Comparison of ENCODE assay signal across 9 mouse cellular contexts in the genomic region with DNA sequence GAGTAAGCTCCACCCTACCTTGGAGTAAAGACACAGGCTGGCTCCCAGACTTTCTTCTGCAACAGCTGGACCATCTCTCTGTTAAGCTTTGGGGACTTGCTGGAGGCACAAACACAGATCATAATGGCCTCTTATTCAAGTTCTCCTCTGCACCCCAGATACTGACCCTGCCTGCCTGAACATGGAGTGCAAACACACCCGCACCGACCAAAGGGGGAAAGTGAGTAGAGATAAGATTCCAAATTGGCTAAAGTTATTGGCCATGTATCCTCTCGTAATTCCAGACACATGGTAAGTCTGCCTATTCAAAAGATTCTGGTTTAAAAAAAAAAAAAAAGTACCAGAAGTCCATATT. TPM values are rescaled to one million over a fixed set of nuclear protein-coding genes. Genes with fewer than 3 reads are reported as not detected.
DNase-seq lines count a peak whose midpoint lies in the region; ATAC-seq and TF ChIP-seq lines count a peak whose summit lies in the region.
"Had no signal": no experiment of that assay in that cellular context is flagged by ENCODE, and none has a peak within 500 bp of the region (broad histone marks: within the 10 kb centered on the region; RNA-seq: fewer than 3 reads in every experiment).

No protein-coding gene starts in this region.

- no peak for ATAC-seq in liver, embryonic 16.5 days (ENCODE audit: low read depth)
- ATAC-seq in megakaryocyte, adult 5-6 weeks (ENCODE audit: poor library complexity, severe bottlenecking): no peak
- ATAC-seq in granulocyte monocyte progenitor cell, adult 5-6 weeks (replicated peaks; ENCODE audit: poor library complexity, severe bottlenecking): no peak

- DNase-seq in heart, embryonic 10.5 days (ENCODE audit: low spot score): no peak
- DNase-seq in heart, adult 8-10 months (ENCODE audit: low spot score): no peak
- no peak for DNase-seq in hindbrain, embryonic 10.5 days (ENCODE audit: low spot score)
- DNase-seq in cerebellum, adult 11-12 months: no peak
- DNase-seq: cerebellum, adult 9-10 months had no signal

- peaks cover 10% of the 10 kb centered on the region for H3K4me1 ChIP-seq in heart, embryonic 10.5 days
- H3K4me1 ChIP-seq in E14TG2a.4 (replicated peaks; ENCODE audit: low read depth, low read length): peaks cover 4% of the 10 kb centered on the region
- H3K4me1 ChIP-seq in hindbrain, embryonic 10.5 days (replicated peaks): peaks cover 11% of the 10 kb centered on the region
- H3K4me1 ChIP-seq in liver, embryonic 16.5 days (ENCODE audit: control insufficient read depth, low read depth, low read length): no peaks in the 10 kb centered on the region

- no peak for TF ChIP-seq CTCF in E14TG2a.4 (conservative IDR thresholded peaks at IDR 0.05; ENCODE audit: low read length)

- whole genome bisulfite sequencing in heart, embryonic 10.5 days: 25% methylated on average over 3 of the region's 3 CpGs
- 48% methylated on average over 3 of the region's 3 CpGs for WGBS in hindbrain, embryonic 10.5 days
- 23% methylated on average over 3 of the region's 3 CpGs for WGBS in liver, embryonic 16.5 days (ENCODE audit: insufficient replicate concordance)

- H3K27me3 ChIP-seq in heart, embryonic 10.5 days (ENCODE audit: insufficient read depth, poor library complexity, severe bottlenecking): peaks cover 30% of the 10 kb centered on the region
- H3K27me3 ChIP-seq in E14TG2a.4 (ENCODE audit: insufficient read depth, low read length): peaks cover 33% of the 10 kb centered on the region
- H3K27me3 ChIP-seq in hindbrain, embryonic 10.5 days (ENCODE audit: insufficient read depth, poor library complexity, severe bottlenecking): peaks cover 32% of the 10 kb centered on the region
- H3K27me3 ChIP-seq in liver, embryonic 16.5 days (ENCODE audit: control insufficient read depth, insufficient read depth, low read depth, low read length): peaks cover 10% of the 10 kb centered on the region

- H3K27ac ChIP-seq in heart, embryonic 10.5 days: peak overlapping the region; percentile 85
- H3K27ac ChIP-seq in hindbrain, embryonic 10.5 days: peak overlapping the region; percentile 81
- H3K27ac ChIP-seq in liver, embryonic 16.5 days (ENCODE audit: low read length): no peak overlapping the region

- H3K9ac ChIP-seq in liver, embryonic 16.5 days (ENCODE audit: low read depth, low read length): no peak overlapping the region

- no peaks in the 10 kb centered on the region for H3K36me3 ChIP-seq in heart, embryonic 10.5 days
- H3K36me3 ChIP-seq in E14TG2a.4 (ENCODE audit: insufficient read depth, low read length): no peaks in the 10 kb centered on the region
- no peaks in the 10 kb centered on the region for H3K36me3 ChIP-seq in hindbrain, embryonic 10.5 days
- H3K36me3 ChIP-seq in liver, embryonic 16.5 days (ENCODE audit: control insufficient read depth, insufficient read depth): no peaks in the 10 kb centered on the region

- H3K4me3 ChIP-seq in heart, embryonic 10.5 days: peak overlapping the region; percentile 68
- peak overlapping the region; percentile 77 for H3K4me3 ChIP-seq in E14TG2a.4 (replicated peaks; ENCODE audit: low read length)
- H3K4me3 ChIP-seq in hindbrain, embryonic 10.5 days: peak overlapping the region; percentile 64
- H3K4me3 ChIP-seq in liver, embryonic 16.5 days (ENCODE audit: low read depth, low read length): no peak overlapping the region

- H3K9me3 ChIP-seq in heart, embryonic 10.5 days: no peaks in the 10 kb centered on the region
- H3K9me3 ChIP-seq in E14TG2a.4 (ENCODE audit: low read length): no peaks in the 10 kb centered on the region
- H3K9me3 ChIP-seq in hindbrain, embryonic 10.5 days: no peaks in the 10 kb centered on the region
- no peaks in the 10 kb centered on the region for H3K9me3 ChIP-seq in liver, embryonic 16.5 days (replicated peaks; ENCODE audit: control insufficient read depth, low read length)

- peak overlapping the region; percentile 29 for H3K4me2 ChIP-seq in liver, embryonic 16.5 days (ENCODE audit: low read depth, low read length)

RNA-seq across cellular contexts. Expression of a gene that starts 0.4 kb away (rescaled TPM):
- polyA plus RNA-seq in heart, embryonic 10.5 days (2016; fragmentation: Nextera tagmentation; extraction: Ambion mirVana): 0.99 and 1.2 TPM in 2 replicates
- total RNA-seq in heart, adult 8-10 months (2022): 1 to 10 TPM in 1 of 4 experiments, under 1 TPM in 3; 0.69 to 1.1 (median 0.76) TPM
- 1.0 and 1.7 TPM in 2 replicates for polyA plus RNA-seq in hindbrain, embryonic 10.5 days (2016; fragmentation: Nextera tagmentation; extraction: Ambion mirVana)
- 0.11 TPM in 1 of 2 replicates, not detected in the other for polyA plus RNA-seq in liver, embryonic 16.5 days (2015; fragmentation: Nextera tagmentation; extraction: Ambion mirVana)
- total RNA-seq in megakaryocyte, adult 5-6 weeks (2015): not detected in 2 replicates
- not detected in 2 replicates for total RNA-seq in megakaryocyte, adult 5-6 weeks (2017)
- total RNA-seq in granulocyte monocyte progenitor cell, adult 5-6 weeks (2014; fragmentation: Nextera tagmentation): not detected in 2 replicates
- total RNA-seq in granulocyte monocyte progenitor cell, adult 5-6 weeks (2017): not detected in 2 replicates
